Mouse (Mus musculus): ENCODE results near the gene Tmem63b. TPM values are rescaled to one million over a fixed set of nuclear protein-coding genes. Genes with fewer than 3 reads are reported as not detected.

The Tmem63b gene
- polyA plus RNA-seq, 1 experiment = 119 TPM

- Histone ChIP-seq H3K4me1 (replicated peaks; ENCODE audit: control insufficient read depth, insufficient read depth, low read length) (no peaks in the 10 kb centered on the region), H3K36me3 (ENCODE audit: control insufficient read depth, insufficient read depth, low read length) (no peaks in the 10 kb centered on the region), H3K27ac (ENCODE audit: control insufficient read depth, insufficient read depth, low read length) (no peak overlapping the region), H3K4me3 (ENCODE audit: control insufficient read depth, insufficient read depth, low read length) (no peak overlapping the region), H3K27me3 (ENCODE audit: control insufficient read depth, insufficient read depth, low read length) (no peaks in the 10 kb centered on the region)
- DNase-seq = no peak
- 97% methylated on average over 10 of the region's 10 CpGs for WGBS
- TF ChIP-seq CTCF (IDR thresholded peaks at IDR 0.05; ENCODE audit: borderline replicate concordance, control insufficient read depth, extremely low read depth, insufficient read depth, low read length, poor library complexity) (no peak), POLR2A (IDR thresholded peaks at IDR 0.05; ENCODE audit: control insufficient read depth, extremely low read depth, insufficient read depth, low read length, poor library complexity) (no peak)
Measured at GRCm38 (mm10) chr17:45667986-45668385, 18.7 kb downstream of the Tmem63b start.

- DNase-seq = no peak
- H3K27ac ChIP-seq (ENCODE audit: control insufficient read depth, insufficient read depth, low read length) = no peak overlapping the region
- TF ChIP-seq POLR2A (IDR thresholded peaks at IDR 0.05; ENCODE audit: control insufficient read depth, extremely low read depth, insufficient read depth, low read length, poor library complexity) = no peak
- H3K27me3 ChIP-seq (ENCODE audit: control insufficient read depth, insufficient read depth, low read length) = no peaks in the 10 kb centered on the region
- no peaks in the 10 kb centered on the region for H3K4me1 ChIP-seq (replicated peaks; ENCODE audit: control insufficient read depth, insufficient read depth, low read length)
- H3K36me3 ChIP-seq (ENCODE audit: control insufficient read depth, insufficient read depth, low read length) = no peaks in the 10 kb centered on the region
- no peak overlapping the region for H3K4me3 ChIP-seq (ENCODE audit: control insufficient read depth, insufficient read depth, low read length)
- 80% methylated on average over 10 of the region's 10 CpGs for WGBS
Measured at GRCm38 (mm10) chr17:45667481-45667880, 19.2 kb downstream of the Tmem63b start.

DNA sequence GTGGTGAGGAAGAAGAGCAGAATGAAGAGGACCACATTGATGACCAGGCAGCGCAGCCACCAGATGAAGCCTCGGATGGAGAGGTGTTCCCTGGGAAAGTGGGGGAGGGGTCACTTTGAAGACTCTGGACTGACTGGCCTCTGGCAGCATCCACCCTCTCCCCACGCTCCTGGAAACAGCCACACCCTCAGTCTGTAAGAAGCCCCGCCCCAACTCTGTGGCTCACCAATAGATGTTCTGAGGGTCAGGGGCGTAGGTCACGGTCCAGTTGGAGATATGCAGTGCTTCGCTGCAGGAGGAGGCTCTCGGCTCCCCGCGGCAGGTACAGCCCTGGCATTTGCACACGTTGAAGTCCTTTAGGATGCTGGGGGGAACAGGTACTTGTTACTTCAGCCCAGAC lies 20.6 kb downstream of the Tmem63b start:
- no peaks in the 10 kb centered on the region for H3K36me3 ChIP-seq (ENCODE audit: control insufficient read depth, insufficient read depth, low read length)
- WGBS = 97% methylated on average over 11 of the region's 11 CpGs
- no peak for DNase-seq

GRCm38 (mm10) chr17:45664608-45665007 lies 22.1 kb downstream of the Tmem63b start:
- no peak for DNase-seq
- H3K27ac ChIP-seq (ENCODE audit: control insufficient read depth, insufficient read depth, low read length) = no peak overlapping the region
- no peak for TF ChIP-seq CTCF (IDR thresholded peaks at IDR 0.05; ENCODE audit: borderline replicate concordance, control insufficient read depth, extremely low read depth, insufficient read depth, low read length, poor library complexity)
- TF ChIP-seq POLR2A (IDR thresholded peaks at IDR 0.05; ENCODE audit: control insufficient read depth, extremely low read depth, insufficient read depth, low read length, poor library complexity) = no peak
- no peaks in the 10 kb centered on the region for H3K27me3 ChIP-seq (ENCODE audit: control insufficient read depth, insufficient read depth, low read length)
- no peaks in the 10 kb centered on the region for H3K36me3 ChIP-seq (ENCODE audit: control insufficient read depth, insufficient read depth, low read length)
- no peaks in the 10 kb centered on the region for H3K4me1 ChIP-seq (replicated peaks; ENCODE audit: control insufficient read depth, insufficient read depth, low read length)
- H3K4me3 ChIP-seq (ENCODE audit: control insufficient read depth, insufficient read depth, low read length) = no peak overlapping the region
- 95% methylated on average over 13 of the region's 13 CpGs for WGBS

More for the DNA sequence above, 20.6 kb downstream of the Tmem63b start:
- H3K27me3 ChIP-seq (ENCODE audit: control insufficient read depth, insufficient read depth, low read length) = no peaks in the 10 kb centered on the region
- TF ChIP-seq POLR2A (IDR thresholded peaks at IDR 0.05; ENCODE audit: control insufficient read depth, extremely low read depth, insufficient read depth, low read length, poor library complexity) (no peak), CTCF (IDR thresholded peaks at IDR 0.05; ENCODE audit: borderline replicate concordance, control insufficient read depth, extremely low read depth, insufficient read depth, low read length, poor library complexity) (no peak)
- H3K27ac ChIP-seq (ENCODE audit: control insufficient read depth, insufficient read depth, low read length) = no peak overlapping the region
- H3K4me1 ChIP-seq (replicated peaks; ENCODE audit: control insufficient read depth, insufficient read depth, low read length) = no peaks in the 10 kb centered on the region
- no peak overlapping the region for H3K4me3 ChIP-seq (ENCODE audit: control insufficient read depth, insufficient read depth, low read length)

DNA sequence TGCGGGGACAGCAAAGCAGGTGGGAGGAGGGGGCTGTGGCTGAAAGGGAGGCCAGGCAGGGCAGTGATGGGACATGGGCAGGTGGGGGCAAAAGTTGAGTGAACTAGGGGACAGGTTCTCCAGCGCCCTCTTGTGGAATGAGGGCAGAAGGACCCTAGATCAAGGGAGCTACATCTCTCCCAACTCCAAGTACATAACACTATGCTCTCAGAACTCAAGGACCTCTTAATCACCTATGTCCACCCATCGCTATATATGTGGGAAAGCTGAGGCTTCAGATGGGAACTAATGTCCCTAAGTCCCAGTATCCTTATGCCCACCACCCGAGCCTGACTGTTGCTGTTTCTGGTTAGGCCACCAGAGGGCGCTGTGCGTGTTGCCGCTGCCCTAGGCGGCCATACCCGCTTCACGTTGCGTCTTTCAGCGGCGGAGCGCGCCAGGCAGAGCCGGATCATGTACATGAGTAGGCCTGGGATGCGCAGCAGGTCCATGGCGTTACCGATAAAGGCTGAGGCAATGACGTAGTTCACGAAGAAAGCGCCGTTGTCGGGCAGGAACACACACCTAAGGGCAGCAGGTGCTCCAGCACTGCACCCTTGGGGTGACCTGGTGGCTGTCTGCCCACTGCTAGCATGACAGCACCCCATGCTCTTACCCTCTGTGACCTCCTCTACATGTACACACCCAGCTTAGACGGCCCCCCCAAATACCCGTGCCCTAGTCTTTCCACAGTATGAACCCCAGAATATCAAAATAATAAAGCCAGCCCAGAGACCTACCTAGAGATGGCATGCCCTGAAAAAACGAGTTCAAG lies 23.4 kb downstream of the Tmem63b start:
- no peak overlapping the region for H3K27ac ChIP-seq (ENCODE audit: control insufficient read depth, insufficient read depth, low read length)
- peak; percentile 78 for DNase-seq
- no peak overlapping the region for H3K4me3 ChIP-seq (ENCODE audit: control insufficient read depth, insufficient read depth, low read length)
- WGBS = 32% methylated on average over 27 of the region's 27 CpGs
- TF ChIP-seq POLR2A (IDR thresholded peaks at IDR 0.05; ENCODE audit: control insufficient read depth, extremely low read depth, insufficient read depth, low read length, poor library complexity) = no peak
- peak; percentile 96 for TF ChIP-seq CTCF (IDR thresholded peaks at IDR 0.05; ENCODE audit: borderline replicate concordance, control insufficient read depth, extremely low read depth, insufficient read depth, low read length, poor library complexity)
- no peaks in the 10 kb centered on the region for H3K36me3 ChIP-seq (ENCODE audit: control insufficient read depth, insufficient read depth, low read length)
- H3K27me3 ChIP-seq (ENCODE audit: control insufficient read depth, insufficient read depth, low read length) = no peaks in the 10 kb centered on the region
- no peaks in the 10 kb centered on the region for H3K4me1 ChIP-seq (replicated peaks; ENCODE audit: control insufficient read depth, insufficient read depth, low read length)

- no peaks in the 10 kb centered on the region for H3K27me3 ChIP-seq (ENCODE audit: control insufficient read depth, insufficient read depth, low read length)
Measured at GRCm38 (mm10) chr17:45659225-45659624, 27.5 kb downstream of the Tmem63b start, which contains the start of gene Capn11. Capn11 (minus strand) TSS chr17:45659325.

More at GRCm38 (mm10) chr17:45659225-45659624, 27.5 kb downstream of the Tmem63b start, which contains the start of gene Capn11:
- no peaks in the 10 kb centered on the region for H3K36me3 ChIP-seq (ENCODE audit: control insufficient read depth, insufficient read depth, low read length)
- H3K4me1 ChIP-seq (replicated peaks; ENCODE audit: control insufficient read depth, insufficient read depth, low read length) = no peaks in the 10 kb centered on the region
- WGBS = 97% methylated on average over 4 of the region's 4 CpGs
- TF ChIP-seq CTCF (IDR thresholded peaks at IDR 0.05; ENCODE audit: borderline replicate concordance, control insufficient read depth, extremely low read depth, insufficient read depth, low read length, poor library complexity) (no peak), POLR2A (IDR thresholded peaks at IDR 0.05; ENCODE audit: control insufficient read depth, extremely low read depth, insufficient read depth, low read length, poor library complexity) (no peak)
- no peak within 1 kb of the TSS for H3K27ac ChIP-seq (ENCODE audit: control insufficient read depth, insufficient read depth, low read length)
- no peak within 1 kb of the TSS for H3K4me3 ChIP-seq (ENCODE audit: control insufficient read depth, insufficient read depth, low read length)
- DNase-seq = no peak
